7 mouse cellular contexts compared by ENCODE assay signal in genomic region chr10:92504271-92504670, GRCm38 (mm10).
"Had no signal": no experiment of that assay in that cellular context is flagged by ENCODE, and none has a peak within 500 bp of the region (broad histone marks: within the 10 kb centered on the region; RNA-seq: fewer than 3 reads in every experiment).

No protein-coding gene starts in this region.

- DNase-seq: kidney, adult 9 months; kidney, postnatal 36 days; lung, adult 18-20 months; right cerebral cortex, adult 18-20 months; spleen, adult 18-20 months; thymus, adult 18-20 months; thymus, postnatal 14 days had no signal
